Mouse (Mus musculus) heart, postnatal 36 days (tissue): ENCODE results near the gene 2300009A05Rik. TPM values are rescaled to one million over a fixed set of nuclear protein-coding genes. Genes with fewer than 3 reads are reported as not detected.

ENCODE experiments used
- DNase-seq, 2 experiments: peaks; one replicate each; pipeline ENCODE4 v3.0.0; 2021 to 2022
- intact Hi-C: fragments of 180-260 bp; cut with DNase I; formaldehyde crosslinking; loops from one replicate; pipeline ENCODE4 v1.15.1; 2025
- total RNA-seq, 2 experiments: library from RNA; stranded (reverse); gene quantifications; 2 replicates each; pipeline ENCODE4 v1.2.3; 2021

Gene 2300009A05Rik
- 10 to 100 TPM; 34.8 to 35.9 TPM for total RNA-seq

DNA sequence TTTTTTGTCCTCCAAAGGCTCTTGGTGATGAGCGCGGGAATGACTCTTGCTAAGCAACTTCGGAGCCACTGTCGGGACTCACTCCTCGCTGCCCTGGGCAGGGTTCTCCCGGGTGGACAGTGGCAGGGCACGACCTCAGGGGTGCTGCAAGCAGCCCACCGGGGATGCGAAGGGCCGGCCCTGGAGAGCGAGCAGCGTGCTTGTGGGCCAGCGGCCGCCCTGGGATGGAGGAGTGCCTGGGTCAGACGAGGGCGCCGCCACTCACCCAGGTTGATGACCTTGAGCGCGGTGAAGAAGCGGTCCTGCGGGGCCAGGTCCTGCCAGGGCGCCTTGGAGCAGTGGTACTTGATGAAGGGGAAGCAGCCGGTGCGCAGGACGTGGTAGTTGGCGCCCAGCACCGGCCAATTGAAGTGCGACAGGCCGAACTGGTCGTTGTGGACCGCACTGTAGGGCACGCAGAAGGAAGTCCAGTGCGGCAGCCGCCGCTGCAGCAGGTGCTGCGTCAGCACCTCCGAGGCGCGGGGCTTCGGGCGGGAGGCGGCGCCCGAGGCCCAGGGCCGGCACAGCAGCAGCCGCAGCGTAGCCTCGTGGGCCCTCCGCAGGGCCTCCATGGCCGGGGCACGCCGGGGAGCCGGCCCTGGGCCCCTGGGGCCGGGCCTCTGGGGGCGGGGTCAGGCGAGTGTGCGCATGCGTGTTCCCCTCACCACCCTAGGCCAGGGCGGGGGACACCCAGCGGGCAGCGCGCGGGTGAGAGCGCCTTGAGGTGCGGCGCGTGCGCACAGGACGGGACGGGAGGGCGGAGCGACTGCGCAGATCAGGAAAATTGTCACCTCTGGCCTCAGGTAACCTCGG, at the start of gene 2300009A05Rik:
Gene 2300009A05Rik (minus strand): TSS at position 636 of the 852 bp plus-strand sequence.
- intact Hi-C loops, result loop anchor here (1.0 to 5.0 kb wide), 2 partner anchors 22 to 172 kb away; partner anchors contain the start of gene Map2k5
- DNase-seq, result peak; percentile 96 to 98

DNA sequence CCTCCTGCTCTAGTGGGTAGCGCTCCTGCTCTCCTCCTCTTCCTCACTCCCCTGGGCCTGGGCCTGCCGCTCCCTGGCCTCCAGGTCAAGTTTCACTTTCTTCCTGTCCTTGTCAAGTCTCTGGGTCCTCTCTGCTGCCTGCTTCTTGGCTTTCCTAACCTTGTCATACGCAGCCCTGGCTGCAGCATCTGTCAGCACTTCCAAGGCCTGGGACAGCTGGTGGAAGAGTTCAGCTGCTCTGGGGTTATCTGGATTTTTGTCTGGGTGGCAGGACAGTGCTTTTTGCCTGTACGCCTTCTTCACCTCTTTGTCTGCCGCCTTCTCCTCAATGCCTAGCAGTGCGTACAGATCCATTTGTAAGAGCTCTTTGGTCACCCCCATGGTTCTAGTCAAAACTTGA, 44.6 kb upstream of the 2300009A05Rik start:
- intact Hi-C loops, result no loop called here
- DNase-seq, result no peak

DNA sequence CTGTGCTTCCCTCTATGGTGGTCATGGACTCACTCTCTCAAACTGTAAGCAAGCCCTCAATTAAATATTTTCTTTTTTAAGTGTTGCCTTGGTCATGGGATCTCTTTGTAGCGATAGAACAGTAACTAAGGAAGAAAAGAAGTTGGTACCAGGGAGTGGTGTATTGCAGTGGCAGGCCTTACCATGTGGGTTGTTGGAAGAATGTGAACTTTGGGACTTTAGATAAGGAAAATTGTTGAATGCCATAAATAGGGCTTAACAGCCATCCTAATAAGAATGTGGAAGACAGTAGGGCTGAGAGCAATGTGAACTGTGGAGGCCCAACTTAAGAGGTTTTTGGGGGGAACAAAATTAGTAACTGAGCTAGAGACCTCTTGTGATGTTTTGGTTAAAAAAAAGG, 31.6 kb upstream of the 2300009A05Rik start:
- intact Hi-C loops, result no loop called here
- DNase-seq, result no peak

DNA sequence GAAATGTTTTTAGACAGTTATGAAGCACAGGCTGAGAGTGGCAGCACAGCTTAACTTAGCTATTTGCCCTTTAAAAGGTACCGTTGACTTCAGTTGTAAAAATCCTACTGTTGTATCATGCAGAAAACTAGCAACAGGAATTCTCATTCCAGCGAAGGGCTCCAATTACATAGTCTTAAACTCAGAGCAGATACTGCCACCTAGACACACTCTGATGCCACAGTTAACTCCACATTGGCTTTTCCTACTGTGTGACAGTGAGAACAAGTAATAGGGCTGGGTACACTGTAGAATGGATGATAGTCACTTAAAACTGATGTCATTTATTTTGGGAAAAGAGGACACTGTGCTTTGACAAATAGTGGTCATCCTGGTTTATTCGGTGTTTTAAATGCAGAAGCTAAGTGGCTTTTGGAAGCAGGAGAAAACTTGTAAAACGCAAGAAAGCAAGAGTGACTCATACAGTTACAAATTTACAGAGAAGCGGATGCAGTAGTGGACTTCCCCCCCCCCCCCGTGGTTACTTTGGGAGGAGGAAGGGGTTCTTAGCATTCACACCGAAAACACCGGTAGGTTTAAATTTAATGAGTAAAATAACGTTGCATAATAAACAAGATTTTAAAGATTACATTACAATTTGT, 22.2 kb upstream of the 2300009A05Rik start:
- DNase-seq, result no peak
- intact Hi-C loops, result no loop called here

DNA sequence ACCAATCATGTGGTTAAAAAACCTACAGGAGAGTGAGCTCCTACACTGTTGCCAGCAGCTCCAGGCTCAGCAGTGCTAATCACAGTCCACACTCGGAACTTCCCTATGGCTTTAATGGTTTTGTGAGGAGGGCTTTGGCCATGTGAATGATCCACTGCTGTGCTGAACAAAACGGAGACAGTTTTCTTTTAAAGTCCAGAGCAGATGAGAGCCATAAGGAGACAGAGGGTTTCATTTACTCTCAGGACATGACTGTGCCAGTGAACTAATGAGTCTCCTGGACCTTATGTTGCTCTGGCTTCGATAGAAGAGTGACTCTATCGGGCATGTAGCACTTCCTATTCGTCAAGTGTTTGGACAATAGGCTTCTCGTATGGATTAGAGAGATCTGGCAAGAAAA, 21.4 kb upstream of the 2300009A05Rik start:
- DNase-seq, result no peak
- intact Hi-C loops, result no loop called here

DNA sequence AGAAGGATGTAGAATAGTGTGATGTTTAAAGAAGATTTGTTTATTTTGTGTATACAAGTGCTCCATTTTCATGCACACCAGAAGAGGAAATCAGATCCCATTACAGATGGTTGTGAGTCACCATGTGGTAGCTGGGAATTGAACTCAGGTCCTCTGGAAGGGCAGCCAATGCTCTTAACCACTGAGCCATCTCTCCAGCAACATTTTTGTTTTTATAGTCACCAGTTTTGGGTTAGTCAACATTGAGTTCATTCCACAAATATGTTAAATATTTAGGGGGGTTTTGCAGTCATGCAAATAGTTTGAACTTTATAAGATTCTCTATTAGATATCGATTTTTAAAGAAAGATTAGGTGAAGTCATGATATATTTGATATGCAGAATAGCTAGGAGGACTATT, 1.1 kb upstream of the 2300009A05Rik start:
- intact Hi-C loops, result no loop called here
- no peak for DNase-seq

DNA sequence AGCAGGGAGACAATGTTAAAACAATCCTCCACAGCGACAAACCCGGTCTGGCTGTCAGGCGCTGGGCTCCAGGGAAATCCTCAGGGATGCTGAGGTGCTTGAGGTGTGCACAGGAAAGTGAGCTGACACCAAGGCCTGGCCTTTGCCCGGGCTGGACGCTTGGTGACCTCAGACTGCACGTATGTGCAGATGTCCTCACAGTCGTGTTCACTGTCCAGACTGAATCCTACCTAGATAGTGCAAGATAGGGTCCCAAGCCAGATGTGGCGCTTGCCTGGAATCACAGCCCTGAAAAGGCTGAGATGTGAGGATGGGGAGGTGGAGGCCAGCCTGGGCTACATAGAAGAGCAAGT, 393 bp upstream of the 2300009A05Rik start:
- no peak for DNase-seq
- intact Hi-C loops, result loop anchor here (1.0 to 5.0 kb wide), 2 partner anchors 22 to 172 kb away; partner anchors contain the start of gene Map2k5

DNA sequence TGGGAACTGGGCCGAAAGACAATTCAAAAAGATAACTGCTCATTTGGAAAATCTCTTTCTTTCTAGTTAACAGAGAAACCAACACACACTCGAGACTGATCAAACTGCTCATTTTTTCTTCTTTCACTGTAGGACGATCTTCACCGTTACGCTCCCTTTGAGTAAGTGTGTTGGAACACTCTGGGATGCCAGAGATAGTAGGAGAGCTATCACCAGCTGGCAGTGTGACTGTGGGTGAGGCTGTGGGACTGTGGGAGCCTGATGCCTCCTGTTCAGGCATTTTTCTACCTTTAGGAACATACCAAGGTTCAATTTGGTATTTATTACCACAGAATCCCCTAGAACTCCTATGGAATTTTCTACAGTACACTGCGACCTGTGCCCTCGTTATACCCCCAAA, 3.4 kb downstream of the 2300009A05Rik start:
- DNase-seq, result no peak
- intact Hi-C loops, result loop anchor here (5.0 kb wide), 1 partner anchor 168 kb away; no protein-coding TSS in a partner anchor

DNA sequence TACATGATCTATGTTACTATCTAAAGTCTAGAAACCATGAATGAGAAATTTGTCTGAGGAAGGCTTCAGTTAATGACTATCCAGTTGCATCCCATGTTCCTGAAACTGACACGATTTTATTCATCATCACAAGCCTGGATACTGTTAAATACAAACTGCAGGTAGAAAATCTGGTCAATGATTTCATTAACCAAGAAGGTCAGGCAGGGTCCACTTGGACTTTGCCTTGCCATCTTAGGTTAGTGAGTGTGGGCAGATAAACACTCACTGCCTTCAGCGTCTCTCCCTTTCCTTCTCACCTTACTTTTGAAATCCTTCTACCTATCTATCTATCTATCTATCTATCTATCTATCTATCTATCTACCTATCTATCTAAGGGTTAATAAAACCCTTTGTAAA, 7.7 kb downstream of the 2300009A05Rik start:
- DNase-seq, result no peak
- intact Hi-C loops, result no loop called here

DNA sequence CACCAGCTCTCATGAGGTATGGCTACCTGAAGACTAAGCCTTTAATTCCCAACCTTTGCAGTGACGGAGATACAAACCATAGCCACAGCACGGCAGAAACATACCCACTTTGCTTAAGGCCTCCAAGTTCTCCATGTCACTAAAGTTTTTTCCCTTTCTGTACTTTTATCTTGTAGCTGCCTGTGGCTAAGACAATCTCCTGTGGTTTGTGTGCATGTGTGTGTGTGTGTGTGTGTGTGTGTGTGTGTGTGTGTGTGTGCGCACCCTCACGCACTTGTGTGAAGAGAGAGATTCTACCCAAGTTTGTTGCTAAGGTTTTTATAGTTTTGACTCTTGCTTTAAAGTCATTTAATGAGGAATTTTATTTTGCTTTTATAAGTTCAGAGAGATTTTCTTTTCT, 16.3 kb downstream of the 2300009A05Rik start:
- intact Hi-C loops, result no loop called here
- DNase-seq, result no peak

DNA sequence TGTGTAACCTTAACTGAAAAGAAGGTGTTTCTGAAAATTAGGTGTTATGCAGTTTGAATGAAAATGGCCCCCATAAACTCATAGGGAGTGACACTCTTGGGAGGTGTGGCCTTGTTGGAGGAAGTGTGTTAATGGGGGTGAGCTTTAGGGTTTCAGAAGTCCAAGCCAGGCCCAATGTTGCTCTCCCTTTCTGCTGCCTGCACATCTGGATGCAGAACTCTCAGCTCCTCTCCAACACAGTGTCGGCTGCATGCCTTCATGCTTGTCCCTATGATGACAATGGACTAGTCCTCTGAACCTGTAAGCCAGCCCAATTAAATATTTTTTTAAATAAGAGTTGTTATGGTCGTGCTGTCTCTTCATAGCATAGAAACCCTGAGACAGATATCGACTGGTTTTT, 18.7 kb downstream of the 2300009A05Rik start:
- intact Hi-C loops, result no loop called here
- no peak for DNase-seq

DNA sequence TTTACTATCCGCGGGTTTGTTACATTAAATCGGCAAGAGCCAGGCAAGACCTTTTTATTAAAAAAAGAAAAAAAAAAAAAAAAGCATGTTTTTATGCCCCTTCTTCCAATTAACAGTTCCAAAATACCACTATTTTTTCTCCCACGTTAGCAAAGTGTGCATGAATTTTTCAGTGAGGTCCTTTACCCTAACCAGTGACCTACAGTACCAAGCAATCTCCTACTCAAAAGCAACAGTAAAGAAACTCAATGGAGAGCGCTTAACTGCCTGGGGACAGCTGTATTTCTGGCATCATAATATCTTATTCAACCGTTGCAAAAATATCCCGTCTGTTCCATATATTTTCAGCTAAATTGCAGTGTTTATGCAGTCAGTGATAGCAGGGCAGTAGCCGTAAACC, 20.9 kb downstream of the 2300009A05Rik start:
- intact Hi-C loops, result loop anchor here (10.0 kb wide), 1 partner anchor 563 kb away; the partner anchor contains the start of gene Fem1b
- DNase-seq, result no peak

DNA sequence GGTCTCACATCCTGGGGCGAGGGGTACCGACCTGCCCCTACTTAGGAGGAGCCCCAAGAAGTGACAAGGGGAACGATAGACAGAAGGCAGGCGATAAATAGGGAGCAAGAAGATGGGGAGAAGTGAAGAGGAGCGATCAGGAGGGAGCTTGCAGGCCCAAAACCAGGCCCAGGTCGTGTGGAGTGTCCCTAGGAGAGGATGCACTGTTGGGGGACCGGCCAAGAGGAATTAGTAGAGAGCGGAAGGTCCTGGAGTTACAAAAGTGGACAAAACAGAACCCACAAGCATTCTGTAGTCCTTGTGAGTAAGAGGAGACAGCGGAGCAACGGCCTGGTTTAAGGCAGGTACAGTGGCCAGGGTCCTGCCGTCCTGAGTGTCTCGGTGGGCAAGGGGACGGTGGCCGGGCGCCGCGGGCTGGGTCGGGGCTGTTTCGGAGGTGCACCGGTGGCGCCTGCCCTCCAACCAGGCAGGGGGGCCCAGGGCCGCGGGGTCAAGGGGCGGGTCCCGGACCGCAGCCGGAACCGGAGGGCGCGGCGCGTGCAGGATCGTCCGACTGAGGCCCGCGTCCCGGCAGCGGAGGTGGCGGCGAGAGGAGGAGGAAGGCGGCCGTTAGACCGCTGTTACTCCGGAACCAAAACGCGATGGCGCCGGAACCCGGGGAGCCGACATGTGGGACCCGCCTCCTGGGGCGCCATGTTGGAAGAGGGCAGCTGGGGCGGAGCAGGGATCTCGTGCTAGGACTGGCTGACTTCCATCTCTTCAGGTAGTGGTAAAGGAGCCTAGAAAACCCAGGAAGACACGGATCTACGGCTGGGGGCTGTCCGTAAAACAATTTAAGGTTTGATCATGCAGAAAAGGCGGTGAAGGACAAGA, 21.5 kb downstream of the 2300009A05Rik start, which contains the start of gene Map2k5:
Gene Map2k5 (minus strand): TSS at position 633 of the 873 bp plus-strand sequence.
- intact Hi-C loops, result loop anchor here (1.0 to 10.0 kb wide), 2 partner anchors 22 to 563 kb away; partner anchors contain the start of genes 2300009A05Rik and Fem1b
- DNase-seq, result peak; percentile 90 to 93

DNA sequence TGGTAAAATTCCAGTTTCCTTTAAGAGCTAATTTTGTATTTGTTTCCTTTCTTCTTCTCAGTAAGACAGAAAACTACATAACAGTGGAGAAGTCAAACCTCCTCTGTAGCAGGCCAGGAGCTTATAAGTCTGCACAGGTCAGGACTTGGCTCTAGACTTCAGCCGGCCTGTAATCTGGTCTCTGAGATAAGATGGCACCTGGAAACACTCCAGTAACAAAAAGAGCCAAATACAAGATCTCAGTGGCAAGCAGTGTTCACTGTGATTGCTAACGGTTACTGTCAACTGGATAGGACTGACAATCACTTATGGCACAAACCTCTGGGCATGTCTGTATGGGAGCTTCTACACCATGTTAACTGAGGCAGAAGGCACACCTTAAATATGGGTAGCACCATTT, 25.7 kb downstream of the 2300009A05Rik start:
- intact Hi-C loops, result loop anchor here (10.0 kb wide), 1 partner anchor 559 kb away; the partner anchor contains the start of gene Fem1b

DNA sequence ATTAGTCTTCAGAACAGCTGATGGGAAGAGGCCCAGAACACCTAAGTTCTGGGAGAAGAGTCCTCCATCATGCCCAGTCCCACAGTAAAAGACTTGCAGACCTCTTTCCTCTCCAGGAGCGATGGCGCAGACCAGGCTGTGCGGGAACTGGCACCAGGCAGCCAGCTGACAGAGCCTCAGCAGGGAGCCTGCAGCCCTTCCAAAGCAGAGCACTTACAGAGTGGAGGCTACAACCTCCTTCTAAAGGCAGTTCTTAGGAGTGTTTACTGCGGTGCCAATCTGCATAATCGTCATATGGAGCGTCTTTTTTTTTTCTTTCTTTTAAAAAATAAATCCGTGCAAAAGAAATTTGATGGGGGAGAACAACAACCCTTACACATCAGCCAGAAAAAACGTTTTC, 26.5 kb downstream of the 2300009A05Rik start:
- intact Hi-C loops, result loop anchor here (10.0 kb wide), 1 partner anchor 558 kb away; the partner anchor contains the start of gene Fem1b

More for the DNA sequence above, 25.7 kb downstream of the 2300009A05Rik start:
- no peak for DNase-seq

DNA sequence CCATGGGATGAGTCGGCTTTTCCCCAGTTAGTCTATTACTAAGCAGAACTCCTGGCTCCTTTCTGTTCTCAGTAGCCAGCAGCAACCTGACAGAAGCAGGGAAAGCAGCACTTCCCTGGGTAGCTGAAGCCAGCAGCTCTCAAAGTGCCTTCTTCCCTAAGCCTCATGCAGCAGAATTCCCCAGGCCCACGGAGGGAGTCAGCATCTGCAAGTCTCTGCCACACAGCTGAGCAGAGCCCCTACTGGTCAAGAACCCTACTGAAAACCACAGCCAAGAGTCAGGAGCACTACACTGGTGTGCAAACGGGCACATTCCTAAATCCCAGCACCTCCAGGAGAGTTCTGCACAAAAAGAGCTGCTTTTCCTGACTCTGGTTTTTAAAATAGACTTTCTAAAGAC, 38.6 kb downstream of the 2300009A05Rik start:
- intact Hi-C loops, result no loop called here
- DNase-seq, result no peak

More for the DNA sequence above, 26.5 kb downstream of the 2300009A05Rik start:
- DNase-seq, result no peak

DNA sequence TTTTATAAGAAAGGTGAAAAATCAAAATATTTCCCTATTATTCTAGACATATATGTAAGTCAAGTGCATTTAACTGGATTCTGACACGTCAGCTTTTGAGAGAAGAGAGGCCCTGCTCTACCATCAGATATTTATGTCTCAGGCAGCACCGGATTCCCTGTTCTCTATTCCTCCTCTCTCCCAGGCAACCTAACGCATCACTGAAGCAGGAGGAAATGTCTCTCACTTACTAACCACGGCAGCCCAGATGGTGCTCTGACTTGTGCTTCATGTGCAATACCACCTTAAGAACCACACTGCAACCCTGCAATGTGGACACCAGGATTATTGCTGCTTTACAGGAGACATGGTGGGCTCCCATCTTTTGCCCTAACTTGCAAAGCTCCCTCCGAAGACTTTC, 40.0 kb downstream of the 2300009A05Rik start:
- intact Hi-C loops, result no loop called here
- DNase-seq, result no peak

DNA sequence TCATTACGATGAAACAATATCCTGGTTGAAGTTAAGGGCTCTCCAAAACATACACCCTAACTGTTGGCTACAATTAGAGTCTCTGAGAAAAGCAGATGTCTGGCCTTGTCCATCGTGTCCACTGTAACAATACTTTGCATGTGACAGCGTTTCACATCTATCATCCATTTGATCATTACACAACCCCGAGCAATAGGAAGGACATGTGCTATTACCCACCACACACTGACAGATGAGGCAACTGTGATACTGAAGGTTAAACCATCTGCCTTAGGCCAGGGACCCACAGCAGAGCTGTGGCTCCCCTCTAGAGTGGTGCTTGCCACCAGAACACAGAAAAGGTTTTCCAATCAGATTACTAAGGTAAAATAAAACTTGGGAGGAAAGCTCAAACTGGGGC, 42.3 kb downstream of the 2300009A05Rik start:
- intact Hi-C loops, result no loop called here
- DNase-seq, result no peak

DNA sequence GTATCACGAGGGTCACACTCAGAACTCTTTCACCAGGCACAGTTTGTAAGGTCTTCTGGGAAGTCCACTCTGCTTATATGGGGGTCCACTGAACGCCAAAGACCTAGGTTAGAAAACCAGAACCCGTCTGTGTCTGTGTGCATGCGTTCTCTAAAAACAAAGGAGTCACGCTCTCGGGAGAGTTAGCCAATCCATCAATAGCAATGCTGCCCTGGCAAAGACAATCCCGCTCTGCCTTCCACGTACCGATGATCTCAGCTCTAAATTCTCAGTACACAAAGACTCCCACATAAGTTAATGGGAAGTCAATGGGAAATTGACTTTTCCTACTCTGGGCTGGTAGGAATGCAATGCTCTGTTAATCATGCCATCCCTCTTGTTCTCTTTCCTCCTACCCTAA, 42.8 kb downstream of the 2300009A05Rik start:
- intact Hi-C loops, result no loop called here
- DNase-seq, result no peak

DNA sequence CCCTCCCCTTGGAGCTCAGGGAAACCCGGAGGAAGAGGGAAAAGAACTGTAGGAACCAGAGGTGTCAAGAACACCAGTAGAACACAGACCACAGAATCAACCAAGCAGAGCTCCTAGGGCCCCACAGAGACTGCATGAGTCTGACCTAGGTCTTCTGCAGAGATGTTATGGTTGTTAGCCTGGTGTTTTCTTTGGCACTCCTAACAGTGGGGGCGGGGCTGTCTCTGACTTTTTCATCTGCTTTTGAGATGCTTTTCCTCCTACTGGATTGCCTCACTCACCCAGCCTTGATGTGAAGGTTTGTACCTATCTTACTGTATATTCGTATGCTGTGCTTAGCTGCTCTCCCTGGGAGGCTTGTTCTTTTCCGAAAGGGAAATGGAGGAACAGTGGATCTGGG, 44.9 kb downstream of the 2300009A05Rik start:
- intact Hi-C loops, result no loop called here
- no peak for DNase-seq
